Mouse (Mus musculus) lung, adult 18-20 months (tissue): ENCODE measurements at regions not wholly inside any gene's neighbourhood (a gene's known extent, or its start where the extent isn't known, plus 50 kb on each side); places are given as distances from the start of the nearest gene placed in this dataset.

Experiments used
- DNase-seq, 2 experiments: peaks; one replicate each; pipeline ENCODE4 v3.0.0; 2022; ENCODE audit warnings: mixed read lengths in 2 of 2

- no peak for DNase-seq
Observed at GRCm38 (mm10) chr8:64336546-64336945, 130.5 kb upstream of the Tll1 start.

- DNase-seq, result no peak
Observed at GRCm38 (mm10) chr8:64335495-64335894, 129.4 kb upstream of the Tll1 start.

GRCm38 (mm10) chr8:64323985-64324384 lies 117.9 kb upstream of the Tll1 start:
- DNase-seq, result no peak

- DNase-seq, result no peak
Observed at GRCm38 (mm10) chr8:64320343-64320742, 114.3 kb upstream of the Tll1 start.

GRCm38 (mm10) chr8:64319220-64319820 lies 113.2 kb upstream of the Tll1 start:
- no peak for DNase-seq

GRCm38 (mm10) chr8:64318524-64319219 lies 112.6 kb upstream of the Tll1 start:
- peak; percentile 11 to 34 for DNase-seq

- DNase-seq, result no peak
Observed at GRCm38 (mm10) chr8:64317815-64318214, 111.7 kb upstream of the Tll1 start.

GRCm38 (mm10) chr8:64307995-64308394 lies 101.9 kb upstream of the Tll1 start:
- no peak for DNase-seq

- no peak for DNase-seq
Observed at GRCm38 (mm10) chr8:64282806-64283205, 76.7 kb upstream of the Tll1 start.

GRCm38 (mm10) chr8:64281598-64281997 lies 75.5 kb upstream of the Tll1 start:
- DNase-seq, result no peak

GRCm38 (mm10) chr8:64280391-64280790 lies 74.3 kb upstream of the Tll1 start:
- no peak for DNase-seq

GRCm38 (mm10) chr8:64276058-64276457 lies 70.0 kb upstream of the Tll1 start:
- DNase-seq, result no peak

GRCm38 (mm10) chr8:64265304-64265945 lies 59.4 kb upstream of the Tll1 start:
- DNase-seq, result peak; percentile 6 to 21
